Mouse (Mus musculus) heart, postnatal 0 days (tissue): ENCODE measurements around the gene Osbpl6.

Experiments
- CTCF ChIP-seq: IDR thresholded peaks from 2 replicates; pipeline ENCODE4 v1.5.1; 2016; ENCODE audit warnings: antibody characterized with exemption, control low read depth, low read depth
- EP300 ChIP-seq: IDR thresholded peaks from 2 replicates; pipeline ENCODE4 v1.6.1; 2016; ENCODE audit warnings: antibody characterized with exemption, low read depth

DNA sequence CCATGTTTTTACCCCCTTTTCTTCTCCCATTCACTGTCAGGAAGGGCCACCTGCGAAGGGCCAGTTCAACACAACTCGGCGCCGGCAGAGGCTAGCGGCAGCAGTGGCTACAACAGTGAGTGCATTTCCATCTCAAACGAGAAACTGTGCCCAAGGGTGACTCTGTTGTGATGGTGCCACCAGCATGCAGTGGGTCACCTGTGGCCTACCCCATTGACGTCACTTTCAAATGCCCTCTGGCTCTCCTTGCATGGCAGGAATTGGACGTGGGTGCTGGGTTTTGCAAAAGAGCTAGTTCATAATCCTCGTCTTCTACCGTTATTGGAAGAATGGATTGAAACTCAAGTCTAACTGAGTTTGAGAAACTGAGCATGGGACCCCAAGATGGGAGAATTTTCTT lies 153.8 kb downstream of the Osbpl6 start:
- TF ChIP-seq EP300 (no peak), CTCF (no peak)
